Mouse (Mus musculus) limb, embryonic 15.5 days (tissue): ENCODE data around the gene Gm49333. TPM values are rescaled to one million over a fixed set of nuclear protein-coding genes. Genes with fewer than 3 reads are reported as not detected.
"Not testable (repeated sequence)": the region's sequence is repeated elsewhere in the genome, so short reads cannot be mapped to it uniquely, and the experiment has no call there.

Source experiments
- ATAC-seq: fragments of 200-750 bp; cut with Nextera tagmentation; 2 replicates; pipeline ENCODE4 v1.8.0; 2017; ENCODE audit warnings: low read depth, moderate TSS enrichment; ENCODE audit not compliant: insufficient number of reproducible peaks, low FRiP score, low TSS enrichment
- H3K27ac ChIP-seq: fragments of 300-500 bp; sonication (generic); 2 replicates; pipeline ENCODE4 v1.5.1; 2015; ENCODE audit warnings: moderate library complexity, mild to moderate bottlenecking, inconsistent platforms
- H3K27me3 ChIP-seq: fragments of 300-500 bp; sonication (generic); 2 replicates; pipeline ENCODE4 v1.6.1; 2015; ENCODE audit warnings: inconsistent platforms
- H3K36me3 ChIP-seq: fragments of 300-500 bp; sonication (generic); 2 replicates; pipeline ENCODE4 v1.6.1; 2015; ENCODE audit warnings: inconsistent platforms
- H3K4me1 ChIP-seq: fragments of 300-500 bp; sonication (generic); 2 replicates; pipeline ENCODE4 v1.6.1; 2015; ENCODE audit warnings: inconsistent platforms
- H3K4me2 ChIP-seq: fragments of 300-500 bp; sonication (generic); 2 replicates; pipeline ENCODE4 v1.6.1; 2015; ENCODE audit warnings: mild to moderate bottlenecking, inconsistent platforms
- H3K4me3 ChIP-seq: fragments of 300-500 bp; sonication (generic); 2 replicates; pipeline ENCODE4 v1.5.1; 2015; ENCODE audit warnings: mild to moderate bottlenecking, inconsistent platforms
- H3K9ac ChIP-seq: fragments of 300-500 bp; sonication (generic); 2 replicates; pipeline ENCODE4 v1.6.1; 2015; ENCODE audit warnings: inconsistent platforms
- H3K9me3 ChIP-seq: fragments of 300-500 bp; sonication (generic); 2 replicates; pipeline ENCODE4 v1.6.1; 2016; ENCODE audit warnings: inconsistent platforms
- WGBS: fragments of 180-500 bp; shearing (Covaris S2); methylation state at CpG from one replicate; pipeline ENCODE4 v1.1.7; 2015; 5-methylcytosine and 5-hydroxymethylcytosine counted together
- polyA plus RNA-seq: library from polyadenylated mRNA; unstranded; fragments of >200 nt; fragmentation: Nextera tagmentation; extraction: Ambion mirVana; gene quantifications from 2 replicates; pipeline ENCODE4 v1.2.1, GENCODE M21; 2015

Gene Gm49333
- polyA plus RNA-seq, 1 experiment from 2014 or later: not detected

DNA sequence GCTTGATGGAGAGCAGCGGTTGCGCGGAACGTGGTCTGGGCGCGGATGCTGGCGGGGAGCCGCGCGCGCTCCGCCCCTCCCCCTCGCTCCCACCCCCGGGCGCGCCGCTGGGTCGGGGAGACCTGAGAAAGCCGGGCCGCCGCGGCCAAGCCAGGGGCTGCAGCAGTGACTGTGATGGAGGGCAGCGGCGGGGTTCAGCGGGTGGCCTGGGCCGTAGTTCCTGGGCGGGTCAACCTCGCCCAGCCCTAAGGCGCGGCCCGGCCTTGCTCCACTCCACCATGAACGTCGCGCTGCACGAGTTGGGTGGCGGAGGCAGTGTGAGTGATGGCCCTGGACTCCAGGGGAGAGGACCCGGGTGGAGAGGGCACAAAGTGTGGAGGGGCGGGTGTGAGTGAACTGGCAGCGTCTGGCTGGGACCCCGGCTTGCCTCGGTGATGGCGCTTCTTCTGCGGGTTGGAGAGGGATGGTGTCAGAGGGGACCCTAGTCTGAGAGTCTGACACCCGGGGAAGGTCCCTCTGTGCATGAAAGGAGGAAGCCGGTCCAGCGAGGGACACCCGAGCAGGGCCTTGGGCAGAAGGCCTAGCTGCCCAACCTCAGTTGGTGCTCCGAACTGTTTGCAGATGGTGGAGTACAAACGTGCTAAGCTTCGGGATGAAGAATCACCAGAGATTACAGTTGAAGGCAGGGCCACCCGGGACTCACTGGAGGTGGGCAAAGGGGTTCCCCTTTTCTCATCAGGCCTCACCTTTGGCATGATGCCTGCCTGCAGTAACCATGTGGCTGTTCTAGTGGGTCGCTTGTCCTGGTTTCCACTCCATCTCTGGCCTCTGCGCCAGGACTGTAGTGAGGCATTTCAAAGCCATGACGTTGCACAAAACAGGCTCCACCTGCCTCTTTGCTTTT is 18.6 kb downstream of the Gm49333 start, which contains the start of gene Ece2:
Ece2 (plus strand) TSS at position 98 of the 904 bp plus-strand sequence.
- peak within 1 kb of the TSS; percentile 95 for H3K4me2 ChIP-seq
- no peaks in the 10 kb centered on the region for H3K9me3 ChIP-seq
- 6% methylated on average over 50 of the region's 54 CpGs for WGBS
- H3K36me3 ChIP-seq: peaks cover 2% of the 10 kb centered on the region; the same call in 1 of the 2 replicates
- peaks cover 18% of the 10 kb centered on the region; the same call in 1 of the 2 replicates for H3K27me3 ChIP-seq
- H3K9ac ChIP-seq: peak within 1 kb of the TSS; percentile 54
- peak within 1 kb of the TSS; percentile 56 for H3K4me3 ChIP-seq
- peaks cover 14% of the 10 kb centered on the region for H3K4me1 ChIP-seq
- ATAC-seq: no peak
- H3K27ac ChIP-seq: no peak within 1 kb of the TSS

- Histone ChIP-seq H3K4me3 (no peak overlapping the region), H3K4me1 (0 out of 2 replicates have a peak, but pooled peaks cover 2% of the 10 kb centered on the region), H3K27ac (no peak overlapping the region), H3K4me2 (no peak overlapping the region), H3K27me3 (no peaks in the 10 kb centered on the region), H3K9ac (no peak overlapping the region), H3K36me3 (no peaks in the 10 kb centered on the region; the same call in 1 of the 2 replicates), H3K9me3 (no peaks in the 10 kb centered on the region)
- WGBS: 82% methylated on average over 8 of the region's 8 CpGs
- ATAC-seq: no peak
Measured at GRCm38 (mm10) chr16:20637410-20637809, 26.0 kb downstream of the Gm49333 start.

DNA sequence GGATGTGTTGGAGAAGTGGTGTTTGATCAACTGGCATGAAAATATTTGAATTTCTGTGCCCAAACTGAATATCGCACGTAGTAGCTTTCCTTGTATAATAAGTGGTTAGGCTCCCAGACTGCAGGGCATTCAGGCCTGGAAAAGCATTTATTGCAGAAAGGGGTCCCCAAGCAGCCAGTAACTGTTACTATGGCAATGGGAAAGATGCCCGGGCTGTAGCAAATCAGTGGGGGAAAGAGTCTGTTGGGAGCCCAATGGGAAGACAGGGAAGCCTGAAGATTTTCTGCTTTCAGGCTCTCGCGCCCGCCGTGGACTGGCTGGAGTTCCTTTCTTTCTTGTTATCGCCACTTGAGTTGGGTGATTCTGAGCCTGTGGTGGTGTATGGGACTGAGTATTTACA is 27.0 kb downstream of the Gm49333 start:
- Histone ChIP-seq H3K4me1 (0 out of 2 replicates have a peak, but pooled peaks cover 2% of the 10 kb centered on the region), H3K4me3 (no peak overlapping the region), H3K27ac (no peak overlapping the region), H3K36me3 (no peaks in the 10 kb centered on the region), H3K27me3 (no peaks in the 10 kb centered on the region), H3K4me2 (no peak overlapping the region), H3K9me3 (no peaks in the 10 kb centered on the region), H3K9ac (no peak overlapping the region)
- 68% methylated on average over 8 of the region's 8 CpGs for WGBS
- no peak for ATAC-seq

GRCm38 (mm10) chr16:20642161-20642560 is 30.8 kb downstream of the Gm49333 start:
- H3K9ac ChIP-seq: no peak overlapping the region
- ATAC-seq: no peak
- H3K27me3 ChIP-seq: no peaks in the 10 kb centered on the region
- whole genome bisulfite sequencing: 2% methylated on average over 8 of the region's 8 CpGs
- no peak overlapping the region for H3K4me3 ChIP-seq
- no peak overlapping the region for H3K27ac ChIP-seq
- H3K4me2 ChIP-seq: no peak overlapping the region
- 0 out of 2 replicates have a peak, but pooled peaks cover 2% of the 10 kb centered on the region for H3K4me1 ChIP-seq
- H3K36me3 ChIP-seq: no peaks in the 10 kb centered on the region
- no peaks in the 10 kb centered on the region for H3K9me3 ChIP-seq

GRCm38 (mm10) chr16:20643911-20644310 is 32.5 kb downstream of the Gm49333 start:
- Histone ChIP-seq H3K27me3 (no peaks in the 10 kb centered on the region), H3K27ac (no peak overlapping the region), H3K4me1 (0 out of 2 replicates have a peak, but pooled peaks cover 2% of the 10 kb centered on the region), H3K4me3 (no peak overlapping the region), H3K4me2 (no peak overlapping the region), H3K9me3 (no peaks in the 10 kb centered on the region), H3K36me3 (no peaks in the 10 kb centered on the region), H3K9ac (no peak overlapping the region)
- 84% methylated on average over 7 of the region's 7 CpGs for WGBS
- ATAC-seq: no peak

DNA sequence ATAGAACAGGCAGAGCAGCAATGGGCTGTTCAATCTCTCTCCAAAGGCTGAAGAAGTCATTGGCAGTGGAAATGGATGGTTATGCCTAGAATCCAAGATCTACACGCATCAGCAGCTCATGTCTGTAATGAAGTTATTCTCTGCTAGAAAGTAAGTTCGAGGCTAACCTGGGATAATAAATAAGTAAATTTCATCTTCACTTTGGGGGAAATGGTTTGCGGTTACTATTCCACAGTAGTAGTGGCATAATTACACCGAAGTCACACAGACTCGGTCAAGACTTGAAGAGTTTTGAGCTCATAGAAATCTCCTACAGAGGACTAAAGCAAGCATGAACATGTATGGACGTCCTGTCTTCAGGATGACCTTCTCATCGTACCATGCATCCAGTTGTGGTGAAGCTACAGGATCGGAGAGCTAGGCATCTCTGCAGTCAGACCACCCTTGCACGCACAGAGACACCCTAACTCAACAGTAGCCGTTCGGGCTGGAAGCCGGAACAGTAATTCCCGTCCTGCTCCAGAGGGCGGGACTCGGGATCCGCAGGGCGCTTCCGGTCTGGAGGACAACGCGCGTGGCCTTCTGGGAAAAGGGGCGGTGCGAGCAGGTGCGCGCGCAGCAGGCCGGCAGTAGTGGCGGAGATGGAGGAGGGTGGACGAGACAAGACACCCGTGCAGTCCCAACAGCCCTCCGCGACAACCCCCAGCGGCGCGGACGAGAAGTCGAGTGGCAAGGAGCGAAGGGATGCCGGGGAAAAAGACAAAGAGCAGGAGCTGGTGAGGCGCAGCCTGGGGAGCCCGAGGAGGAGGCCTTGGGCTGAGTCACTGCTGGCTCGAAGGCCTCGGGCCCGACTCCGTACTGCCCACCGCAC is 39.9 kb downstream of the Gm49333 start, which contains the start of gene Psmd2:
Psmd2 (plus strand) TSS at position 577 of the 871 bp plus-strand sequence.
- WGBS: 2% methylated on average over 46 of the region's 46 CpGs
- H3K9ac ChIP-seq: peak within 1 kb of the TSS; percentile 80
- peak within 1 kb of the TSS; percentile 76 for H3K4me2 ChIP-seq
- H3K9me3 ChIP-seq: no peaks in the 10 kb centered on the region
- peak within 1 kb of the TSS; percentile 74 for H3K4me3 ChIP-seq
- H3K27ac ChIP-seq: peak within 1 kb of the TSS; percentile 67
- ATAC-seq: peak; percentile 87
- peaks cover 13% of the 10 kb centered on the region for H3K4me1 ChIP-seq
- no peaks in the 10 kb centered on the region for H3K27me3 ChIP-seq
- peaks cover 21% of the 10 kb centered on the region for H3K36me3 ChIP-seq

DNA sequence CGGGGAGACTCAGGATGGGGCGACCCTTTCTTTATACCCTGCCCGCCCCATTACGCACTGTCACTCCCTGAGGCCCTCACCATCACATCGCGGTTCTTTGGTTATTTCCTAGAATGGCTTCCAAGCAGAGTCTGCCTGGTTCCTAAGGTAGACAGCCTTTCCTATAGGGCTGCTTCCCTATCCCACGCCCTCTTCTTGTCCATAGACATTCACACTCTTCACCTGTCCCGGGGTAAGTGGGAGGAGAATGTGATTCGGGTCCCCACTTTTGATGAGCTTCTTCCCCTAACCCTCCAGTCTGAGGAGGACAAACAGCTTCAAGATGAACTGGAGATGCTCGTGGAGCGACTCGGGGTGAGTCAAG is 40.5 kb downstream of the Gm49333 start:
- Histone ChIP-seq H3K9me3 (no peaks in the 10 kb centered on the region), H3K27ac (peak overlapping the region; percentile 43; the same call in 1 of the 2 replicates), H3K4me3 (peak overlapping the region; percentile 74), H3K36me3 (peaks cover 27% of the 10 kb centered on the region), H3K27me3 (no peaks in the 10 kb centered on the region), H3K4me2 (peak overlapping the region; percentile 76), H3K4me1 (peaks cover 13% of the 10 kb centered on the region), H3K9ac (peak overlapping the region; percentile 80)
- 10% methylated on average over 12 of the region's 12 CpGs for WGBS
- ATAC-seq: no peak

GRCm38 (mm10) chr16:20653315-20653714 is 41.9 kb downstream of the Gm49333 start:
- Histone ChIP-seq H3K36me3 (peaks cover 41% of the 10 kb centered on the region), H3K4me2 (no peak overlapping the region), H3K9ac (no peak overlapping the region), H3K4me3 (no peak overlapping the region), H3K27me3 (no peaks in the 10 kb centered on the region), H3K9me3 (no peaks in the 10 kb centered on the region), H3K27ac (no peak overlapping the region), H3K4me1 (peaks cover 13% of the 10 kb centered on the region)
- WGBS: 51% methylated on average over 2 of the region's 2 CpGs
- ATAC-seq: no peak

DNA sequence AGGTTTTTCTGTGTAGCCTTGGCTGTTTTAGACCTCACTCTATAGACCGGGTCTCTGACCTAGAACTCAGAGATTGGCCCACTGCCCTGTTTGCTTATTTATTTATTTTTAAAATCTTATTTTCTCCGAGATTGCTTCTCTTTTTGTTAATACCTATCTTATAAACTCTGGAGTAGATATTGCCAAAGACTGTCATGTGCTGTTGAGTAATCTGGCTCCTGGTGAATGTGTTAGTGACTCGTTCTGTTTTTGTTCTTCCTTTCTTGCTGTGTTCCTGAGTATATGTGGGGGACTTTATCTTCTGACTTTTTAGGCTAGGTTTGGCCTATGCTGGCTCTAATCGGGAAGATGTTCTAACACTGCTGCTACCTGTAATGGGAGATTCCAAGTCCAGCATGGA is 46.3 kb downstream of the Gm49333 start:
- Histone ChIP-seq H3K9ac (no peak overlapping the region), H3K27me3 (no peaks in the 10 kb centered on the region), H3K4me2 (no peak overlapping the region), H3K27ac (no peak overlapping the region), H3K9me3 (no peaks in the 10 kb centered on the region), H3K36me3 (peaks cover 82% of the 10 kb centered on the region), H3K4me1 (peaks cover 5% of the 10 kb centered on the region), H3K4me3 (no peak overlapping the region)
- ATAC-seq: no peak
- 88% methylated on average over 4 of the region's 4 CpGs for WGBS

GRCm38 (mm10) chr16:20668013-20668412 is 56.6 kb downstream of the Gm49333 start, which contains the start of gene Eif4g1:
TSS of gene Eif4g1 (plus strand) at chr16:20668313.
- H3K27ac ChIP-seq, H3K27me3 ChIP-seq, ATAC-seq, H3K4me1 ChIP-seq, H3K4me2 ChIP-seq, H3K4me3 ChIP-seq, H3K9me3 ChIP-seq, H3K9ac ChIP-seq: not testable (repeated sequence)
- 92% methylated on average over 6 of the region's 6 CpGs for WGBS
- H3K36me3 ChIP-seq: peaks cover 12% of the 10 kb centered on the region

DNA sequence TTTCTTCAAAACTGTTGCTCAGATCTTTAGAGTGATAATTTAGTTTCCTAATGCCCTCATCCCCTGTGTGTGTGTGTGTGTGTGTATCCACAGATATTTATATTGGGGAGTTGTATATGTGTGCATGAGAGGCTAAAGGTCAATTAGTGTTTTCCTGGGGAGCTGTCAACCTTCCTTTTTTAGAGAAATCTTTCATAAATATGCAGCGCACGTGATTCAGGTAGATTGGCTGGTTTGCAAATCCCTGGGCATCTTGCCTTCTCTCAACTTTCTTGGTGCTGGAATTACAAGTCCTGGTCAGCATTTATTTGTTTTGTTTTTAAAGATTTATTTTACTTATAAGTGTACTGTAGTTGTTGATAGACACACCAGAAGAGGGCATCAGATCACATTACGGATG is 58.9 kb downstream of the Gm49333 start:
- Histone ChIP-seq H3K9me3 (no peaks in the 10 kb centered on the region), H3K4me3 (no peak overlapping the region), H3K27ac (no peak overlapping the region), H3K27me3 (no peaks in the 10 kb centered on the region), H3K4me2 (no peak overlapping the region), H3K36me3 (peaks cover 7% of the 10 kb centered on the region), H3K4me1 (peaks cover 21% of the 10 kb centered on the region), H3K9ac (no peak overlapping the region)
- 89% methylated on average over 3 of the region's 3 CpGs for WGBS
- ATAC-seq: no peak
